25 mouse cellular contexts compared by ENCODE assay signal in genomic region chr14:110078351-110078750, GRCm38 (mm10).
DNase-seq lines count a peak whose midpoint lies in the region; ATAC-seq and TF ChIP-seq lines count a peak whose summit lies in the region.
"Had no signal": no experiment of that assay in that cellular context is flagged by ENCODE, and none has a peak within 500 bp of the region (broad histone marks: within the 10 kb centered on the region; RNA-seq: fewer than 3 reads in every experiment).

No protein-coding gene starts in this region.

- H3K9me3 ChIP-seq in kidney, postnatal 0 days (replicated peaks; ENCODE audit: low read length) = no peaks in the 10 kb centered on the region
- H3K9me3 ChIP-seq in embryonic facial prominence, embryonic 11.5 days (replicated peaks; ENCODE audit: control insufficient read depth, low read length) = no peaks in the 10 kb centered on the region
- no peaks in the 10 kb centered on the region for H3K9me3 ChIP-seq in intestine, embryonic 15.5 days
- H3K9me3 ChIP-seq in forebrain, embryonic 15.5 days = no peaks in the 10 kb centered on the region
- H3K9me3 ChIP-seq: heart, embryonic 12.5 days; hindbrain, embryonic 15.5 days; liver, embryonic 15.5 days had no signal

- TF ChIP-seq CTCF in kidney, postnatal 0 days (IDR thresholded peaks at IDR 0.05; ENCODE audit: low read depth) = no peak
- TF ChIP-seq CTCF in kidney, adult 2 months (conservative IDR thresholded peaks at IDR 0.05; ENCODE audit: insufficient read depth, insufficient read length, low read depth, low read length) = no peak

- no peak for ATAC-seq in kidney, postnatal 0 days (replicated peaks; ENCODE audit: low FRiP score, low read depth)
- ATAC-seq in embryonic facial prominence, embryonic 11.5 days (replicated peaks; ENCODE audit: insufficient number of reproducible peaks, low FRiP score, low TSS enrichment, low read depth) = peak; percentile 76; the same call in 1 of the 2 replicates
- peak; percentile 75 for ATAC-seq in intestine, embryonic 15.5 days
- no peak for ATAC-seq in forebrain, embryonic 15.5 days (replicated peaks)
- ATAC-seq: forebrain, postnatal 0 days; lung, postnatal 0 days had no signal

- 61% methylated on average over 6 of the region's 6 CpGs for WGBS in kidney, postnatal 0 days
- WGBS in kidney, adult 2 months = 74% methylated on average over 6 of the region's 6 CpGs
- 49% methylated on average over 6 of the region's 6 CpGs for WGBS in embryonic facial prominence, embryonic 11.5 days
- WGBS in intestine, embryonic 15.5 days = 41% methylated on average over 6 of the region's 6 CpGs
- WGBS in forebrain, embryonic 15.5 days = 90% methylated on average over 6 of the region's 6 CpGs

- H3K9ac ChIP-seq in kidney, postnatal 0 days (ENCODE audit: low read depth, low read length) = no peak overlapping the region
- no peak overlapping the region for H3K9ac ChIP-seq in embryonic facial prominence, embryonic 11.5 days (replicated peaks; ENCODE audit: low read length)
- no peak overlapping the region for H3K9ac ChIP-seq in intestine, embryonic 15.5 days
- H3K9ac ChIP-seq in forebrain, embryonic 15.5 days (replicated peaks) = no peak overlapping the region
- H3K9ac ChIP-seq: forebrain, postnatal 0 days; heart, embryonic 12.5 days; hindbrain, embryonic 15.5 days; liver, embryonic 15.5 days had no signal

- H3K4me2 ChIP-seq in kidney, postnatal 0 days (ENCODE audit: low read length) = no peak overlapping the region
- no peak overlapping the region for H3K4me2 ChIP-seq in embryonic facial prominence, embryonic 11.5 days (ENCODE audit: low read depth, low read length)
- H3K4me2 ChIP-seq in intestine, embryonic 15.5 days (replicated peaks) = no peak overlapping the region
- H3K4me2 ChIP-seq in forebrain, embryonic 15.5 days (replicated peaks) = no peak overlapping the region
- H3K4me2 ChIP-seq: heart, embryonic 12.5 days; hindbrain, embryonic 15.5 days; liver, embryonic 15.5 days had no signal

- H3K27me3 ChIP-seq in kidney, postnatal 0 days (ENCODE audit: insufficient read depth, low read length) = no peaks in the 10 kb centered on the region
- no peaks in the 10 kb centered on the region for H3K27me3 ChIP-seq in kidney, adult 2 months (replicated peaks; ENCODE audit: control insufficient read depth, insufficient read depth, low read length)
- no peaks in the 10 kb centered on the region for H3K27me3 ChIP-seq in embryonic facial prominence, embryonic 11.5 days (ENCODE audit: control insufficient read depth, insufficient read depth, low read length)
- no peaks in the 10 kb centered on the region for H3K27me3 ChIP-seq in intestine, embryonic 15.5 days (replicated peaks)
- no peaks in the 10 kb centered on the region for H3K27me3 ChIP-seq in forebrain, embryonic 15.5 days
- H3K27me3 ChIP-seq: heart, embryonic 12.5 days; hindbrain, embryonic 15.5 days; liver, embryonic 15.5 days had no signal

- H3K36me3 ChIP-seq in kidney, postnatal 0 days (ENCODE audit: insufficient read depth, low read length) = no peaks in the 10 kb centered on the region
- no peaks in the 10 kb centered on the region for H3K36me3 ChIP-seq in kidney, adult 2 months (ENCODE audit: control insufficient read depth, insufficient read depth, low read length)
- no peaks in the 10 kb centered on the region for H3K36me3 ChIP-seq in embryonic facial prominence, embryonic 11.5 days (replicated peaks; ENCODE audit: control insufficient read depth, insufficient read depth, low read depth, low read length)
- H3K36me3 ChIP-seq in intestine, embryonic 15.5 days = no peaks in the 10 kb centered on the region
- no peaks in the 10 kb centered on the region for H3K36me3 ChIP-seq in forebrain, embryonic 15.5 days
- H3K36me3 ChIP-seq: heart, embryonic 12.5 days; hindbrain, embryonic 15.5 days; liver, embryonic 15.5 days had no signal

- no peak for TF ChIP-seq POLR2A in kidney, adult 2 months (IDR thresholded peaks at IDR 0.05; ENCODE audit: low read depth, low read length)

- DNase-seq in kidney, postnatal 0 days (ENCODE audit: low spot score) = peak; percentile 3
- DNase-seq in kidney, adult 2 months = no peak
- DNase-seq in embryonic facial prominence, embryonic 11.5 days (ENCODE audit: low spot score) = peak; percentile 83
- DNase-seq in mesoderm, embryonic 11.5 days (ENCODE audit: low read depth, low spot score) = peak; percentile 69
- no peak for DNase-seq in thymus, postnatal 10 days (ENCODE audit: low spot score in 2 of 2)
- no peak for DNase-seq in liver
- DNase-seq: B cell, adult 2 months; cerebellum, adult 2 months; forebrain, postnatal 0 days; heart, postnatal 14 days; kidney, adult 8-10 months; kidney, postnatal 25 days; layer of hippocampus, adult 9-11 months; left cerebral cortex, postnatal 4 days; midbrain, embryonic 14.5 days; right cerebral cortex, postnatal 14 days; spleen, adult 18-20 months; thymus, postnatal 25 days had no signal

- no peaks in the 10 kb centered on the region for H3K4me1 ChIP-seq in kidney, postnatal 0 days (replicated peaks; ENCODE audit: insufficient read depth, low read length)
- no peaks in the 10 kb centered on the region for H3K4me1 ChIP-seq in kidney, adult 2 months (ENCODE audit: control insufficient read depth, insufficient read depth, low read length)
- H3K4me1 ChIP-seq in embryonic facial prominence, embryonic 11.5 days (ENCODE audit: control insufficient read depth, insufficient read depth, low read length) = no peaks in the 10 kb centered on the region
- no peaks in the 10 kb centered on the region for H3K4me1 ChIP-seq in intestine, embryonic 15.5 days (replicated peaks)
- no peaks in the 10 kb centered on the region for H3K4me1 ChIP-seq in forebrain, embryonic 15.5 days
- H3K4me1 ChIP-seq: heart, embryonic 12.5 days; hindbrain, embryonic 15.5 days; liver, embryonic 15.5 days had no signal

- H3K4me3 ChIP-seq in kidney, postnatal 0 days (replicated peaks; ENCODE audit: low read depth, low read length) = no peak overlapping the region
- H3K4me3 ChIP-seq in kidney, adult 2 months (ENCODE audit: insufficient read depth, low read depth, low read length) = no peak overlapping the region
- no peak overlapping the region for H3K4me3 ChIP-seq in embryonic facial prominence, embryonic 11.5 days (ENCODE audit: low read depth, low read length)
- no peak overlapping the region for H3K4me3 ChIP-seq in intestine, embryonic 15.5 days (replicated peaks)
- H3K4me3 ChIP-seq in forebrain, embryonic 15.5 days = no peak overlapping the region
- H3K4me3 ChIP-seq: heart, embryonic 12.5 days; hindbrain, embryonic 15.5 days; left cerebral cortex, adult 2 months; liver, embryonic 15.5 days had no signal

- no peak overlapping the region for H3K27ac ChIP-seq in kidney, postnatal 0 days
- H3K27ac ChIP-seq in kidney, adult 2 months (ENCODE audit: insufficient read depth, low read depth, low read length) = no peak overlapping the region
- H3K27ac ChIP-seq in embryonic facial prominence, embryonic 11.5 days (replicated peaks; ENCODE audit: low read depth, low read length) = no peak overlapping the region
- no peak overlapping the region for H3K27ac ChIP-seq in intestine, embryonic 15.5 days
- no peak overlapping the region for H3K27ac ChIP-seq in forebrain, embryonic 15.5 days (replicated peaks)
- H3K27ac ChIP-seq: hindbrain, embryonic 15.5 days; left cerebral cortex, adult 2 months; liver, embryonic 15.5 days had no signal

Comparison
In these comparisons a context has a peak if more than half of its experiments do, and no peak if none do; other contexts are left out.
1. DNase-seq: peak in kidney, postnatal 0 days (single experiment), embryonic facial prominence, embryonic 11.5 days (single experiment) and mesoderm, embryonic 11.5 days (single experiment); none in kidney, adult 2 months (single experiment), thymus, postnatal 10 days (0 of 2) and liver (single experiment).
2. ATAC-seq: peak in embryonic facial prominence, embryonic 11.5 days (single experiment) and intestine, embryonic 15.5 days (single experiment); none in kidney, postnatal 0 days (single experiment) and forebrain, embryonic 15.5 days (single experiment).